Mouse (Mus musculus): ENCODE measurements around the gene Nup98. TPM values are rescaled to one million over a fixed set of nuclear protein-coding genes. Genes with fewer than 3 reads are reported as not detected.
A peak's percentile ranks its signal among the peaks of the same experiment; 100 is the strongest.

Nup98 gene
- total and polyA plus RNA-seq, 3 experiments = 24.6 to 37.1 (median 25.0) TPM

GRCm38 (mm10) chr7:102249531-102249895 lies 39.5 kb upstream of the Nup98 start:
- Histone ChIP-seq H3K27me3 (replicated peaks) (no peaks in the 10 kb centered on the region), H3K4me2 (ENCODE audit: insufficient read depth, low read depth, poor library complexity, severe bottlenecking) (peak overlapping the region; percentile 81), H3K4me1 (ENCODE audit: control insufficient read depth in 1 of 2, insufficient read depth in 2 of 2) (peaks cover 32 to 45% of the 10 kb centered on the region in 2 experiments), H3K9me3 (replicated peaks; ENCODE audit: low read length) (no peaks in the 10 kb centered on the region), H3K27ac (ENCODE audit: insufficient read depth, low read depth) (peak overlapping the region; percentile 92), H3K36me3 (replicated peaks in 1 of 2; ENCODE audit: control insufficient read depth in 1 of 2, insufficient read depth in 1 of 2, low read length in 1 of 2) (peaks cover 0 to 4% of the 10 kb centered on the region in 2 experiments), H3K4me3 (replicated peaks in 1 of 3; ENCODE audit: low read depth in 2 of 3, low read length in 2 of 3, poor library complexity in 1 of 3) (peak overlapping the region; percentile 74 to 85 (median 76)), H3K79me2 (replicated peaks; ENCODE audit: control insufficient read depth, extremely low read depth, insufficient read depth, poor library complexity, severe bottlenecking) (peaks cover 46% of the 10 kb centered on the region), H3K9ac (ENCODE audit: insufficient read depth, low read depth) (peak overlapping the region; percentile 94)
- peak; percentile 86 for DNase-seq (ENCODE audit: extremely low read depth)
- in situ Hi-C loops (cut with MboI; ENCODE audit: low pct_ligation_motif_present, low pct_unique_long_range_greater_than_20kb, low sequenced_read_pairs) (no loop called here), dilution Hi-C loops (cut with MboI; ENCODE audit: extremely low pct_ligation_motif_present, extremely low pct_unique_long_range_greater_than_20kb, low sequenced_read_pairs) (no loop called here)
- TF ChIP-seq SIN3A (IDR thresholded peaks at IDR 0.05; ENCODE audit: low read length) (peak; percentile 70), ELF1 (IDR thresholded peaks at IDR 0.05; ENCODE audit: low read depth, low read length) (no peak), ZC3H11A (IDR thresholded peaks at IDR 0.05; ENCODE audit: low read depth, low read length) (no peak), MXI1 (IDR thresholded peaks at IDR 0.05; ENCODE audit: low read depth, low read length) (peak; percentile 78; the same call in 1 of the 2 replicates), UBTF (IDR thresholded peaks at IDR 0.05; ENCODE audit: low read depth, low read length) (no peak; the same call in 1 of the 2 replicates), MEF2A (IDR thresholded peaks at IDR 0.05; ENCODE audit: borderline replicate concordance, low read depth, low read length) (no peak; the same call in 1 of the 2 replicates), ZMIZ1 (IDR thresholded peaks at IDR 0.05; ENCODE audit: low read depth, low read length) (no peak), TBP (conservative IDR thresholded peaks at IDR 0.05; ENCODE audit: low read depth, low read length) (0 out of 2 replicates have a peak, but pooled peaks have one; percentile 13), GABPA (IDR thresholded peaks at IDR 0.05; ENCODE audit: insufficient replicate concordance, low read depth, low read length) (no peak), MAZ (IDR thresholded peaks at IDR 0.05; ENCODE audit: low read depth, low read length) (0 out of 2 replicates have a peak, but pooled peaks have one; percentile 13), JUN (IDR thresholded peaks at IDR 0.05; ENCODE audit: insufficient read depth, low read depth, low read length) (no peak), JUND (conservative IDR thresholded peaks at IDR 0.05; ENCODE audit: low read depth, low read length) (no peak), KAT2A (IDR thresholded peaks at IDR 0.05; ENCODE audit: insufficient replicate concordance, low read length) (no peak), CTCF (conservative IDR thresholded peaks at IDR 0.05 in 1 of 2, IDR thresholded peaks at IDR 0.05 in 1 of 2; ENCODE audit: low read depth in 2 of 2, low read length in 2 of 2) (no peak), POLR2A (IDR thresholded peaks at IDR 0.05; ENCODE audit: low read depth, low read length) (peak; percentile 19), EP300 (IDR thresholded peaks at IDR 0.05; ENCODE audit: low read length) (peak; percentile 0; the same call in 1 of the 2 replicates), NRF1 (IDR thresholded peaks at IDR 0.05; ENCODE audit: low read depth, low read length) (no peak), RAD21 (IDR thresholded peaks at IDR 0.05; ENCODE audit: low read depth, low read length) (no peak), SMC3 (IDR thresholded peaks at IDR 0.05; ENCODE audit: low read depth, low read length) (no peak; the same call in 1 of the 2 replicates), BHLHE40 (IDR thresholded peaks at IDR 0.05; ENCODE audit: low read depth, low read length) (0 out of 2 replicates have a peak, but pooled peaks have one; percentile 30), USF1 (IDR thresholded peaks at IDR 0.05; ENCODE audit: low read depth, low read length) (no peak), E2F4 (IDR thresholded peaks at IDR 0.05; ENCODE audit: insufficient replicate concordance, low read depth, low read length) (no peak), MAX (IDR thresholded peaks at IDR 0.05; ENCODE audit: low read length) (no peak), ZNF384 (IDR thresholded peaks at IDR 0.05; ENCODE audit: low read depth, low read length) (no peak), ZKSCAN1 (IDR thresholded peaks at IDR 0.05; ENCODE audit: borderline replicate concordance, low read depth, low read length) (no peak), RCOR1 (conservative IDR thresholded peaks at IDR 0.05; ENCODE audit: low read depth, low read length) (no peak), USF2 (conservative IDR thresholded peaks at IDR 0.05; ENCODE audit: low read depth, low read length) (no peak), MYC (IDR thresholded peaks at IDR 0.05; ENCODE audit: low read depth, low read length) (0 out of 2 replicates have a peak, but pooled peaks have one; percentile 8), CHD2 (IDR thresholded peaks at IDR 0.05; ENCODE audit: low read length) (peak; percentile 30; the same call in 1 of the 2 replicates), NELFE (IDR thresholded peaks at IDR 0.05; ENCODE audit: low read depth, low read length) (peak; percentile 12; the same call in 1 of the 2 replicates)

Data from CH12.LX (cell line).